Mouse (Mus musculus) adrenal gland, adult (tissue): ENCODE results near the gene Eif2a.
"Not testable (repeated sequence)": the region's sequence is repeated elsewhere in the genome, so short reads cannot be mapped to it uniquely, and the experiment has no call there.

Experiments used
- DNase-seq, 2 experiments: peaks; one replicate each; pipeline ENCODE4 v3.0.0; 2022 to 2023; ENCODE audit warnings: low spot score in 1 of 2; ENCODE audit not compliant: inconsistent age in 2 of 2

Gene Eif2a

DNA sequence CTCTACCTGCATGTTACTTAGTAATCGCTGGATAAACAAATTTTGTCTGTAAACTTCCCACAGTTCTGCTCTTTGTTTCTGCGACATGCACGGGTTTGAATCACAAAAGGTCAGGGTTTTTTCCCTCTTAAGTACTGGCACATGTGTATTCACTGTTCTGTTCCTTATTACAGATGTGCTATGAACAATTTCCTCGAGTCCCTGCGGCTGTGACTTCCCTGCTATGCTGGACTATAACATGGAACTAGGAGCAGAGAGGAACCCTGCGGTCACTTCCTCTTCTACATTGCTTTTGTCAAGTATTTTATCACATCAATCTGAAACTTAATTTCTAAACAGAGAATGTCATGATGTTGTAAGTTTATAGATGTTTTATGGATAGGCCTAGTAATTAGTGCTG, 5.3 kb upstream of the Eif2a start:
- DNase-seq: peak in 1 of 2 experiments; percentile 67

DNA sequence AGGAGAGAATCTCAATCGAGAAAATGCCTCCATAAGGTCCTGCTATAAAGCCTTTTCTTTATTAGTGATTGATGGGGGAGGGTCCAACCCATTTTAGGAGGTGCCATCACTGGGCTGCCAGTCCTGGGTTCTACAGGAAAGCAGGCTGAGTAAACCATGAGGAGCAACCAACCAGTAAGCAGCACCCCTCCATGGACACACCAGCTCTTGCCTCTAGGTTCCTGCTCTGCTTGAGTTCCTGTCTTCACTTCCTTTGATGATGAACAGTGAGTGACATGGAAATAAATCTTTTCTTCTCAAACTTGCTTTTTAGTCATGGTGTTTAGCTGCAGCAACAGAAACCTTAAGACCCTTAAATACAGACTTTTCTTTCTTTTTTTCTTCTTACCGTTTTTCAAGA, 4.3 kb upstream of the Eif2a start:
- peak in 1 of 2 experiments; percentile 19 for DNase-seq

DNA sequence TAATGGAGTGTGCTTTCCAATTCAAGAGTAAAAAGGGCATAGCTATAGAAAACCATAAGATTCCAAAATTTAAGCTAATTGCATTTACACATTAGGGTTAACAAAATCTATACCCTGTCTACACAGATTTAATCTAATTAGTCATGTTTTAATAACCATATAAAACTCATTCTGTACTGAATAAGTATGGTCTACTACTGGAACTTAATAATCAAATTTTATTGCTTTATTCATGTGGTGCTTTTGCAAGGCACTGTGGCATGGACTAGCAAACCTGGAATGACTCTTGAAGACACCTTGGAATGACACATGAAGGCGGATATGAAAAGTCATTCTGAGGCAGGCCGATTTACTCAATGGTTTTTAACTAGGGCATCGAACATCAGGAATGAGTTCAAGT, 2.2 kb upstream of the Eif2a start:
- DNase-seq: no peak

DNA sequence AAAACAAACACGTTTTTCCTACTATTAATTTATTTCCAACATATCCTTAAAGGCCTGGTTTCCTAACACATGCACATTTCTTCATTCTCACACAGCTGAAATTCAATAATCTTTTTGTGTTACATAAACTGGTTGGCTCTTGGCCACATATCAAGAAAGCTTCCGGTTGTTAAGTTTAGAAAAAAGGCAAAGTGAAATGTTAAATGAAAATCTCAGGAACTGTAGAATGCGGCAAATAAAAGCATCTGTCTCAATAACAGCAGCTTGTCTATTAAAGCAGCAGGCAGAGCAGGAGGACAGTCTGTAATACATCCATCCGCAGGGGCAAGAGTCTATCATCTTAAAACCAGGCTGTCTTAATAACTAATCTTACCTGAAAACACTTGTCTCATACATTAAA, 1.4 kb upstream of the Eif2a start:
- DNase-seq: peak in 1 of 2 experiments; percentile 73

DNA sequence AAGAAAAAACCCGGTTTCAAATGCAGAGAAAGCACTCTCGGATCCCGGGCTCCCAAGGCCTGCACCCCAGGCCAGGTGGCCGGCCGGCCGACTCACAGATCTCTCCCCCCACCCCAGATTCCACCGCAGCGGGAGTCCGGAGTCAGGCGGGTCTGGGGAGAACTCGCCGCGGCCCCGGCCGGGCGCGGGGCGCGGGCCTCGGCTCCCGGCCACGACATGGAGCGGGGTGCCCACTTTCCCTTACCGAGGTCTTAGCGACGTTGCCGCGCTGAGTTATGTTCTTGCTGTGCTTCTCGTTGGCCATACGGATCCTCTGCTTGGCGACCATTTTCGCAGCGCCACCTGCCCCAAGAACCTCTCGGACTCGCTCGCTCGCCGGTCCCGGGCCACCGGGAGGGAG, 455 bp upstream of the Eif2a start:
- DNase-seq: no peak

DNA sequence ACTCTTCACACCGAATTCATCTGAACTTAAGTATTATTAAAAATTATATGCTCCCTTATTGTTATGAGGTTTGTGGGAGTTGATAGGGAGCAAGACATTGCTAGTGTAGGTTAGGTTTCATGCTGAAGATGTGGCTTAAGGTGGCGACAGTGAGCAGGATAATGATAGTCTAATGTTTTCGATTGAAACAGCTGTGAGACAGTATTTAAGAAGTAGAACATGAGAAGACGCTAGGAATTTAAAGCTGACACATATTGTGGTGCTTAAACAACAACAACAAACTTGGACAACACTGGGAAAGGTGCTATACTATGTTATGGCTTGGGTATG, 752 bp downstream of the Eif2a start:
- no peak for DNase-seq

DNA sequence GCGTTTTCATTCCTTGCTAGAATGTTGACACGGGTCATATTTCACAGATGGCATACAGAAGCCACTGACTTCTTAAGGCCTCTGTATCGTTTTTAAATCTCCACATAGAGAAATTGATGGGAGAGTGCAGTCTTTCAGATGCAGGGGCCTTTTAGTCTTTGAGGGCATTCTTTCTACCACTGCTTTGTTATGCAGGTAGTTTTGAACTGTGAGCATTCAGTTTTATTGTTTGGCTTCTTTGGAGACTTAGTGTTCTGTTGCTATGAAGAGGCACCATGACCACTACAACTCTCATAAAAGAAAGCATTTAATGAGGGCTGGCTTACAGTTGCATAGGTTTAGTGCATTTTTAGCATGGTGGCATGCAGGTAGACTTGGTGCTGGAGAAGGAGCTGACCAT, 11.0 kb downstream of the Eif2a start:
- DNase-seq: no peak

DNA sequence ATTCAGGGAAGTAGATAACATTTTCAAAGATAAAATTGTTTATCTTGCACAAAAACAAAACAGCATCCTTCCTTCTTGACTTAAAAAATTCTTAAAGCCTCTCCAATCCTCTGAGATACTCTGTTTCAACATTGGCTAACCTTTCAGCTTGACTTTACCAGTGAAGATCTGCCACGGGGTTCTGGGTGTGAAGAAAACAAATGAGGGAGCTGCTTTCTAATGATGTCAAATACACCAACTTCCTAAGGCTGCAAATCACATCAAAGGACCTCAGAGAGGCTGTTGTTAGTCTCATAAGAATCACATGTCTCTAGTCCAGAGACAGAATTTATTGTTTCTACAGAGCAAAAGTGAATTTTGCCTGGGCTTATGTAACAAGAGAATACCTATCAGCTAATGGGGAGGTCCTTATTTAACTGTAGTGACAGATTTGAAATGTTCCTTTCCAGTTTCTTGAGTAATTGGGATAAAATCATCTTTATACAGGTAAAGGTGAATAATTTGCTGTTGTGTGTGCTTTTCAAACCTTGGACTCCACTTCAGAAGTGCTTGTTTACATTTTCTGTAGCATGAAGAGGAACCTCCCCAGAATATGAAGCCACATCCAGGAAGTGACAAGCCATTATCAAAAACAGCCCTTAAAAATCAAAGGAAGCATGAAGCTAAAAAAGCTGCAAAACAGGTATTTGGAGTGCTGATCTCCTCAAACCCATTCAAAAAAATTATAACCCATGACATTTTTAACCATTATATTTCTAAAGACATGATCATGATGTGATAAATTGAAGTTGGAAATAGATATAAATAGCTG, 26.6 kb downstream of the Eif2a start:
- DNase-seq: no peak

DNA sequence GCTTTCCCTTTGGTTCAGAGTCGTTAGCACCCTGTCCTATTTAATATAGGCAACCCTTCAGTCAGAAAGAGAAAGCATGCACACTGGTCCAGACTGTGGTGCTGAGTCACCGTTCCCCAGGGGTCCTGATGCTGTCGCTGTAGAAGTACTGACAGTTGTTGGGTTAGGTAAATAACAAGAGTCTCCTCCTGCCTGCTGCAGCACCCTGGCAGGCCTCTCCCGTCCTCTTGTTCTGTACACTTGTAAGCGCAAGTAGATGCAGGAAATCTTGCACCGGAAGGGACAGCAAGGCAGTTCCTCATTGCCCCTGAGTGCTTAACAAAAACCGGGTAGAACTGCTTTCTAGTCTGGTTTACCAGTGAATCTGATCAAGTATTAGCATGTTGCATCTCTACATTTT, 31.0 kb downstream of the Eif2a start:
- DNase-seq: no peak

DNA sequence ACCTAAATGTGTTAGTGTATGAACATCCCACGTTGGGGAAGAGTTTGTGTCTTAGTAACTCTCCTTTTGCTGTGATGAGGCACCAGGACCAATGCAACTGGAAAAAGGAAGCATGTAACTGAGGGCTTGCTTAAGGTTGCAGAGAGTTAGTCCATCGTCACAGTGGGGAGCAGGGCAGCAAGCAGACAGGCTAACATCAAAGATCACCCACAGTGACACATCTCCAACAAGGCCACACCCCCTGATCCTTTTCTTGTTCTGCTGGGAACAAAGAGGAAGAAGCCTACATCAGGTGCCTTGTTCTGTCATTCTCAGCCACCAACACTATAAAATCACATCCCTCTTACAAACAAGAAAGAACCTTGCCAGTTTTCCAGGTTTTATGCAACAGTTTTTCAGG, 34.3 kb downstream of the Eif2a start:
- no peak for DNase-seq

DNA sequence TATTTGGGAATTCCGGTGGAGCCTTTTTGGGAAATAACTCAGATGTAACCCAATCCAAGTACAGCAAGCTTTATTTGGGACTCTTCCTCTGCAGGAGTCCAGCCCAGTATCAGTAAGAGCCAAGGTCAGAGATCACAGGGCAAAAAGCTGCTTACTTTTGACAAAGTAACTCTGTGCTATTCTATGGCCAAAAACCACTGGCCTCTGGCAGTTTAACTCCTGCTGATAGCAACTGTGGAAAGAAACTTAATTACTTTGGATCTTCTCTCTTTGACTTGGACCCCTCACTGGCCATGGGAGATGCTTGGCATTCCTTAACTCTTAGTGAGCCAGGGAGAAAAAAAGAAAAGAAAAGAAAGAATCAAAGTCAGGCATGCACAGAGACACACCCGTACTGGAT, 35.8 kb downstream of the Eif2a start:
- DNase-seq: no peak

DNA sequence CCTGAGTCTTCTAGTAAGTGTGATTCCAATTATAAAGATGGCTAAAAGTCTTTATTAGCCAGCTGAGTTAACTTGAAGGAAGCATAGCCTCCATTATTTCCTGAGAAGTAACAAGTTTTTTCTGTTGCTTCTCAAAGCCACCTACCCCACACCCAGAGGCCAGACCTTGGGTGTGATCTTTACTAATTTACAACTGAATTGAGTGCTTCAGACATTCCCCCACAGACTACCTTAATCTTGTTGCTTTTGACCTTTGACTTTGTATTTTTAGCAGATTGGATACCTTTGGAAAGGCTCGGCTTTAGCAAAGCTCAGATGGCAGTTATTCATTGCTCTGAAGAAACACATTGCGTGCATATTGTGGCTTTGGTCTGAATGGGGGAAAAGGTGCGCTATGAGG, 45.2 kb downstream of the Eif2a start:
- no peak for DNase-seq

DNA sequence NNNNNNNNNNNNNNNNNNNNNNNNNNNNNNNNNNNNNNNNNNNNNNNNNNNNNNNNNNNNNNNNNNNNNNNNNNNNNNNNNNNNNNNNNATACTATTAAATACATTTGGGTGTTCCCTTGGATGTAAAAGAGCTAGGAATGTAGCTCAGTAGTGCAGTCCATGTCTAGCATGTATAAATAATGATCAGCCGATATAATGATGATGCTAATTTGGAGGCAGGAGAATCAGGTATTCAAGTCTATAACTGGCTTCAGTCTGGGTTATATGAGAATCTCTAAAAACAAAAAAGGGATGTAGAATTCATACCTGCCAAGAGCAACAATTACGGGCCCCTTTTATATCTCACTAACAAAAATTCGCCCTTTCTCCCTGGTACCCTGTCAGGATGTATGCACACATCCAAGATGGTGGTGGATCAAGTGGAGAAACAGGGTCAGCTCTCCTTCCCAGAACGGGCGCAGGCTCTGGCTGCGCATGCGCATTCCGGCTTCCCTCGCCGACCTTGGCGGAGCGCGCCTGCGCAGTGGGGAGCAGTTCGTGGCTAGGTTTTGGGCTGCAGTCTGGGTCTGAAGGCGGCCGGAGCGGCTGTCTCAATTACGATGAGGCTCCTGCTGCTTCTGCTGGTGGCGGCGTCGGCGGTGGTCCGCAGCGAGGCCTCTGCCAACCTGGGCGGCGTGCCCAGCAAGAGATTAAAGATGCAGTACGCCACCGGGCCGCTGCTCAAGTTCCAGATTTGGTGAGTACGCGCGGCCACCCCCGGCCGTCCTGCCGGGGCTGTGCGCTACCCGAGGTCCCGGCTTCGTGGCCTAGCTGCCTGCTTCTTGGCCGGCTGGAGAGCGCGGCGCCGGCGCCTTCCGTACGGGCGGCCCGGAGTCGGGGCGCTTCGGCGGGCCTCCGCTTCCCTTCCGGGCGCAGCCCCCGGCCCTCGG, 50.8 kb downstream of the Eif2a start, which contains the start of gene Selenot:
Gene Selenot (plus strand): TSS at position 500 of the 930 bp plus-strand sequence.
- peak; percentile 98 to 99 for DNase-seq

DNA sequence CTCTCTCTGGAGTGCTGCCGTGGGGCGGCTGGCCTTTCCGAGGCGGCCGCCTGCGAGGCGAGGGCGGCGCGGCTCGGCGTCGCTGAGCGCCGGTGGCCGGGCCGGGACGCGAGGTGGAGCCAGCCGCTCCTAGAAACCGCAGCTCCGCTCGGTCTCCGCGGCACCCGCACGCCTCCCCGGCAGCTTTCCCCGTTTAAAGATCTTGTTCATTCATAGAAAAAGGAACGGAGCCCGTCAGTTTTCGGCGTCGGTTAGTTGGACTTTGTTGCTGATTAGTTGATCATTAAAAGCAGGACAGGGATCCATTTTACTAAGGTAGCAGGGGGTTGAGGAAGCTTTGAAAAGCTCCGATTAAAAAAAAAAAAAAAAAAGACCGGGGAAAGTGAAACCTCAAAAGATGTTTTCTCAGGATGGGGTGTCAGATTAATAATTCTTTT, 51.5 kb downstream of the Eif2a start:
- peak in 1 of 2 experiments; percentile 67 for DNase-seq

DNA sequence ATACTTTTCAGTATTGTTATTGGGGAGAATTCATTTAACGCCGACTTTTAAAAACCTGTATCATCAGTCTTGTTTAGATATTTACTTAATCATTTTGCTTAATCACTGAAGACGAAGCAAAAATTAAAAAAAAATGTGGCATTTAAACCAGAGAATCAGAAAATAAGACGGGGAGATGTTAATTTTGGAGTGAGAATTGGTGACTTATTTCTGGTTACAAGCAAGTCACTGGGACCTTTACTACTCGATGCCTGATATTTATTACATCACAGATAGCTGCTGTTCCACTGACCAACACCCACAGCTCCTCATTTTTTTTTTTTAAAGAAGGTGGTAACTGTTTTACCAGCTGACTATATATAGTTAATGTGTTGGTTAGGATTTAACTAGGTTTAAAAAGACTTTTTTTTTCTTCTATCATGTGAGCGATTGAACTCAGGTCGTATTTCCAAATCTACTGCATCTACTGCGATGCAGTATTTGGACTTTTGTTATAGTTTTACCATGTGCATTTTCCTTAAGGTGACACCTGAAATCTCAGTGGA, 52.0 kb downstream of the Eif2a start:
- DNase-seq: peak in 1 of 2 experiments; percentile 54

DNA sequence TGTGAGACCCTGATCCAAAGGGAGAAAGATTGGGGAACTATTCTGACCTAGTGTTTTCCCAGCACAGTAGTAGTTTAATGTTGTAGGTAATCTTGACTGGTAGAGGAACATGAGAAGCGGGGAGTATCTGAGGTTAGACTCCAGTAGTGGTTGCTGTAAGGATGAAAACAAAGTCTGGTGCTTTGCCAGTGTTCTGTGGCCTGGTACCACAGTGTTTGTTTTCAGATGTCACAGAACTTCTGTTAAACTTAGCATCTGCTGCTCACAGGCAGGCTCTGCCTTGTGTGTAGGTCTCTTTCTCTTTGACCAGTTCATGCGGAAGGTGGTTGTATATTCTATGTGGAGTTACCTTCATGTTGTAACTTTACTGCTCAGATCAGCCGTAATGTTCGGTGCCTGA, 55.9 kb downstream of the Eif2a start:
- DNase-seq: peak in 1 of 2 experiments; percentile 36

DNA sequence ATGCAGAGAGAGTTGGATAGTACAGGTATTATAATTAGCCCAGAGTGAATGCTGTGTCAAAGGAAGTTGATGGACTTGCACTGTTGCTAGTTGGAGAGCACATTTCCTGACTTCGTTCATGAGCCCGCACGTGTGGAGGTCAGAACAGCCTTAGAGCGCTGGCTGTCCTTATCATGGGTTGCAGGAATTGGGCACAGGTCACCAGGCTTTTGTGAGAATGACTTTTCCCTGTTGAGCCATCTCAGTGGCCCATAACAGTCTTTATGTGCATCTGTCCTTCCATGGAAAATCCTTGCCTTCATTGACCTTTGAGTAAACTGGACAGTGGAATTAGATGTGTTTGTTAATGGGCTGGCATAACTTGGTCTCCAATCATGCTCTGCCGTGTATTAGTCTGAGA, 56.7 kb downstream of the Eif2a start:
- no peak for DNase-seq

DNA sequence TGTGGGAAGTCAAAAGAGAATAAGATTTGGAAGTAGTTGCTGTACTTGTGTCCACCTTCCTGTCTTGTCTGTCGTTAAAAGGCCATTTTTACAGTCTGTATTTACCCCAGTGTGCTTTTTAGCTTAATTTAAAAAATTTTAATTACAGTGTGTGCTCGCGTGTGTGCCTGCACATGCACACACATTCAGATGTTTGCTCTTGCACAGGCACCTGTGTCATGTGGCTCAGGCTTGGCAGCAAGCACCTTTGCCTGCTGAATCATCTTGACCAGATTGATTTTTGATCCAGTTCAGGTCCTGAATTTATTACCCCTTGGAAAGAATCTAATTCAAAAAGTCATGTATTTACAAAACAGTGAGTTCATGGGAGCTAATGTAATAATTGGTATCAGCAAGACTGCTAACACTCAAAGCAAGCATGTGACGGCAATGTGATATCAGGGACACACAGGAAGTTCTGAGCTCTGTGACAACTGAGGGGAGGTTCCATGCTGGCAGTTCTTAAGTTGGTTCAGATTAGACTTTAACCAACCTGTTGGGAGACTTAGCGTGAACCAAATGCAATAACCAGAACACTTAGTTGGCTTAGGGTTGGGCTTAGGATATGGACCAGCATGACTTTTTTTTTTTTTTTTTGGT, 57.3 kb downstream of the Eif2a start:
- peak in 1 of 2 experiments; percentile 37 for DNase-seq

DNA sequence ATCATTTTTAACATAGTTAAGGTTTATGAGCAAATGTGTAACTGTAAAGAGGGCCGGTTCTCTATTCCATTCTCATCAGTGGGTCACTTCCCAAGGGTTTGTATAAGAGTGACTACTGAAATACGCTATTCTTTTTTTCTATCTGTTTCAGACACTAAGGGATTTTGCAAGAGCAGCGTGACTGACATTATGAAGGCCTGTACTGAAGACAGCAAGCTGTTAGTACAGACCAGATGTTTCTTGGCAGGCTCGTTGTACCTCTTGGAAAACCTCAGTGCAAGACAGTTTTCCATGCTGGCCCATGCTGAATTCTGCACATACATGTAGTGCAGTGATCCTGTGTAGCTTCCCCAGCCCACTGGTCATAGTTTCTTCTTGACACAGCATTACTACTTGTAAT, 64.9 kb downstream of the Eif2a start:
- DNase-seq: not testable (repeated sequence)

DNA sequence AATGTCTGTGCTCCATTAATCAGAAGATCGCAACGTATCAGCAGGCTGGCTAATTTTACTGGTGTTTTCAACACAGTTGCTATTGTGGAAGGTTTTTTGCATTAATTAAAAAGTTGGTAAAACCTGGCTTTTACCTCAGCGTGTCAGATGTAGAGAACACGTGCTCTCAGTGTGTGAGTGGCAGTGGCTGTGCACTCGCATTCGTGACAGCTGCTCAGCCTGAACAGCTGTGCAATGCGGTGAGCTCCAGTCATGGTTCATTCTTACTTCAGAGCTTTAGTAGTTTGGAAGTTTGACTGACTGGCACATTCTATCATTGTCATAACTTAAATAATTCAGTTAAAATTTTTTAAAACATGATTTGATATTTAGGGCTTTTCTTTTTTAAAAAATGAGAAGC, 67.0 kb downstream of the Eif2a start:
- DNase-seq: not testable (repeated sequence)

DNA sequence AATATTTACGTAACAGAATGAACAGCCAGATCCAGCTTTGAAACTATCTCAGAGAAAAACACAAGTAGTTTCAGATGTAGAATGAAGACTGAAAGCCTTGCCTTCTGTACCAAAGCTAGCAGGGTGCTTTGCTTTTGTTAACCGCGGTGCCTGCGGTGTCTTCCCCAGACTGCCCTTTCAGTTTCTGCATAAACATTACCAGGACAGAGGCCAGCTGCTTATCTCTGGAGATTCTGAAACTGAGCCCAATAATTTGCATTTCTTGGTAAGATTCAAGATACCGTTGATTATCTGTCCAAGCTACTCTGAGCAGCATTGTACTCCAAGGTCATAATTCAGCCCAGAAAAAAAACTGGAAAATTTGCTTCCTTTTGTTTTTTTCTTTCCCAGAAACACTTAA, 68.0 kb downstream of the Eif2a start:
- DNase-seq: peak in 1 of 2 experiments; percentile 26
